Mouse (Mus musculus) C2C12 (cell line): ENCODE measurements around the gene Acy3. TPM values are rescaled to one million over a fixed set of nuclear protein-coding genes. Genes with fewer than 3 reads are reported as not detected.
"Not testable (repeated sequence)": the region's sequence is repeated elsewhere in the genome, so short reads cannot be mapped to it uniquely, and the experiment has no call there.

ENCODE experiments used
- H3K27me3 ChIP-seq: one replicate; pipeline ENCODE4 v1.6.1; 2011; ENCODE audit not compliant: control insufficient read depth, insufficient read depth, insufficient read length
- H3K36me3 ChIP-seq: one replicate; pipeline ENCODE4 v1.6.1; 2011; ENCODE audit not compliant: control insufficient read depth, insufficient read depth
- H3K4me3 ChIP-seq: one replicate; pipeline ENCODE4 v1.5.1; 2011; ENCODE audit warnings: mild to moderate bottlenecking, control low read depth; ENCODE audit not compliant: poor library complexity, insufficient read depth, severe bottlenecking
- H3K79me2 ChIP-seq: one replicate; pipeline ENCODE4 v1.6.1; 2011; ENCODE audit not compliant: control insufficient read depth, insufficient read depth
- H3K79me3 ChIP-seq: one replicate; pipeline ENCODE4 v1.6.1; 2011; ENCODE audit warnings: low read depth, control low read depth
- H3ac ChIP-seq: one replicate; pipeline ENCODE3; 2011; ENCODE audit warnings: low read depth; ENCODE audit not compliant: control insufficient read depth, insufficient read length
- CEBPB ChIP-seq: IDR thresholded peaks from one replicate; pipeline ENCODE4 v1.6.1; 2011; ENCODE audit warnings: low read depth, mild to moderate bottlenecking, control low read depth, moderate library complexity
- CTCF ChIP-seq: IDR thresholded peaks from one replicate; pipeline ENCODE4 v1.5.1; 2011; ENCODE audit not compliant: control insufficient read depth, insufficient read depth, insufficient read length
- FOSL1 ChIP-seq: IDR thresholded peaks from one replicate; pipeline ENCODE4 v1.8.0; 2011; ENCODE audit warnings: mild to moderate bottlenecking, low read length; ENCODE audit not compliant: poor library complexity, insufficient read depth, severe bottlenecking
- MAX ChIP-seq: IDR thresholded peaks from one replicate; pipeline ENCODE4 v1.6.1; 2011; ENCODE audit warnings: mild to moderate bottlenecking, control low read depth
- MYOD1 ChIP-seq: IDR thresholded peaks from one replicate; pipeline ENCODE4 v1.6.1; 2011; ENCODE audit warnings: low read depth; ENCODE audit not compliant: control insufficient read depth, insufficient read length
- MYOG ChIP-seq: IDR thresholded peaks from one replicate; pipeline ENCODE4 v1.6.1; 2011; ENCODE audit not compliant: control insufficient read depth, insufficient read length; ENCODE audit errors: extremely low read depth
- USF1 ChIP-seq: IDR thresholded peaks from one replicate; pipeline ENCODE4 v1.6.1; 2011; ENCODE audit warnings: low read depth, mild to moderate bottlenecking, control low read depth, moderate library complexity
- polyA plus RNA-seq: library from polyadenylated mRNA; unstranded; fragments of >200 nt; fragmentation: generic; extraction: Trizol; gene quantifications from one replicate; pipeline ENCODE4 v1.2.1, GENCODE M21; 2012; ENCODE audit warnings: missing spikeins

Gene Acy3
- polyA plus RNA-seq, 1 experiment = 3.5 TPM

DNA sequence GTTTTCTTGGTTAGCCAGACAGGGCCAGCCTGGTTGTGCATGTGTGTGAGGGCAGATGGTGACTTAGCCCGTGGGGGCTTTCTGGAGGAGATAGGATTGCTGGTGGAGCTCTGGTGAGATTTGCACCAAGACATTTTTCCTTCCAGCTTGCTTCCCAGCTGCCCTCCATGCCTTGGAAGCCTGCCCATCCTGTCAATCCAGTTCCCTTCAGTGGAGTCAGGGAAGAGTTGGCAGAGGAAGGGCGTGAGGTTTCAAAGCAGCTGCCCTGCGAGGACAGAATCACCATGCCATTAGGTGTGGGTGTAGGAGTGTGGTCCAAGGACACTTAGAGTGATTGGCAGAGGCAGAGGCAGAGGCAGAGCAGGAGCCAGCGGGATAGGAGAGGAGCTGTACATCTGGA lies 27.9 kb upstream of the Acy3 start, which contains the start of gene Aldh3b3:
Gene Aldh3b3, plus strand, starts transcription at position 176 of the 400 bp plus-strand sequence.
- Histone ChIP-seq H3K79me3 (no peaks in the 10 kb centered on the region), H3K36me3 (no peaks in the 10 kb centered on the region), H3K79me2 (no peaks in the 10 kb centered on the region), H3K27me3 (peaks cover 3% of the 10 kb centered on the region), H3K4me3 (no peak within 1 kb of the TSS), H3ac (no peak within 1 kb of the TSS)
- TF ChIP-seq MAX (no peak), MYOD1 (no peak), CEBPB (no peak), CTCF (no peak), MYOG (no peak), FOSL1 (no peak), USF1 (no peak)

DNA sequence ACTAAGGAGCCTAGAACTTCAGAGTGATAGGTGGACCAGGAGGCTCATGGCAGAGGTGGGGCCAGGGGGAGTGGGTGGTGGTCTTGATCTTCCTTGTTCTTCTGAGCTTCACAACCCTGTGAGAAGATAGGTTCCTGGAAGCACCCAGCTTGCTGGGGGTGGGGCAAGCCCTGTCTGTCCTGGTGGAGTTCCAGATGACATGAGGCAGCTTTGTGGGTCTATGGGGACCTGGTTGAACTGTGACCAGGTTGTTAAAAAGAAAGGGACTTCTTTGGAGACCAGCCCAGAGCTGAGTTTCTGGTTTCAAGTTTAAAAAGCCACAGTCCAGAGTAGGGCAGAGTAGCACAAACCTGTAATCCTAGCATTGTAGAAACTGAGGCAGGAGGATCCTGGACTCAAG lies 27.3 kb upstream of the Acy3 start:
- no peaks in the 10 kb centered on the region for H3K79me2 ChIP-seq
- H3K4me3 ChIP-seq = no peak overlapping the region
- peaks cover 3% of the 10 kb centered on the region for H3K27me3 ChIP-seq
- no peaks in the 10 kb centered on the region for H3K79me3 ChIP-seq
- TF ChIP-seq MYOD1 (no peak), USF1 (no peak), CEBPB (no peak), MAX (no peak), FOSL1 (no peak), MYOG (no peak), CTCF (no peak)
- no peak overlapping the region for H3ac ChIP-seq
- no peaks in the 10 kb centered on the region for H3K36me3 ChIP-seq

DNA sequence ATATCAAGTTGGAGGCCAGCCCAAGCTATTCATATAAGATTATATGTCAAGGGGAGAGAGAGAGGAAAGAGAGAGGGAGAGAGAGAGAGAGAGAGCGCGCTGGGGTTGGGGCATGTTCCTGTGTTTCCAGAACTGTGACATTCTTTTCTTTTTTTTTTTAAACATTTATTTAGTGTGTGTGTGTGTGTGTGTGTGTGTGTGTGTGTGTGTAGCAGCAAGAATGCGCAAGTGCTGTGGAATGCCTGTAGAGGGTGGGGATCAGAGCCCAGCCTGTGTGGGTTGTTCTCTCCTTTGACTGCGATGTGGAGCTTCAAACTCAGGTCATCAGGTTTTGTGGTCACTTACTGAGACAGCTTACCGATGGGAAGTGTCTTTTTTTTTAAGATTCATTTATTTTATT lies 26.2 kb upstream of the Acy3 start:
- no peaks in the 10 kb centered on the region for H3K79me2 ChIP-seq
- no peaks in the 10 kb centered on the region for H3K36me3 ChIP-seq
- no peak overlapping the region for H3K4me3 ChIP-seq
- no peak overlapping the region for H3ac ChIP-seq
- TF ChIP-seq MYOD1 = no peak
- no peak for TF ChIP-seq MAX
- TF ChIP-seq MYOG = no peak
- TF ChIP-seq CTCF = no peak
- no peak for TF ChIP-seq CEBPB
- TF ChIP-seq USF1 = no peak
- TF ChIP-seq FOSL1 = no peak
- no peaks in the 10 kb centered on the region for H3K79me3 ChIP-seq
- H3K27me3 ChIP-seq = peaks cover 3% of the 10 kb centered on the region

DNA sequence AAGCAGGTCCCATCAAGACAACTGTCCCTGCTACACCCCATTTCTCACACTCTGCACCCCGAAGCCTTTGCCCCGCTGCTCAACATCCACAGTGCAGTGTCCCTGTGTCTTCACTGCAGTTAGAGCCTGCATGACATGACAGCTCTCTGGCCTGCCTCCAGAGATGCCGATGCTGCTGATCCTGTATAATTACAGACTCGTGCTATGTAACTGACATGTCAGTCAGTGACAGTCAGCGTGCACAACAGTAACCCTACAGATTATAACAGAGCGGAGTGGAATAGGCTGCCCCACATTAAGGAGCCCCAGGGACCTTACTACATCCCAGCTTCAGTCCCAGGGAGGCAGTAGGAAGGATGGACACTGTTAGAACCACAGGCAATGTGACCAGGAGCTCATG lies 24.6 kb upstream of the Acy3 start:
- H3ac ChIP-seq, H3K36me3 ChIP-seq, H3K27me3 ChIP-seq, H3K79me3 ChIP-seq, H3K79me2 ChIP-seq, H3K4me3 ChIP-seq: not testable (repeated sequence)

GRCm38 (mm10) chr19:3962469-3962868 lies 23.9 kb upstream of the Acy3 start:
- Histone ChIP-seq H3K4me3 (no peak overlapping the region), H3K79me3 (no peaks in the 10 kb centered on the region), H3K27me3 (peaks cover 3% of the 10 kb centered on the region), H3ac (no peak overlapping the region), H3K79me2 (no peaks in the 10 kb centered on the region), H3K36me3 (no peaks in the 10 kb centered on the region)
- TF ChIP-seq MYOD1 (no peak), MYOG (no peak), FOSL1 (no peak)

DNA sequence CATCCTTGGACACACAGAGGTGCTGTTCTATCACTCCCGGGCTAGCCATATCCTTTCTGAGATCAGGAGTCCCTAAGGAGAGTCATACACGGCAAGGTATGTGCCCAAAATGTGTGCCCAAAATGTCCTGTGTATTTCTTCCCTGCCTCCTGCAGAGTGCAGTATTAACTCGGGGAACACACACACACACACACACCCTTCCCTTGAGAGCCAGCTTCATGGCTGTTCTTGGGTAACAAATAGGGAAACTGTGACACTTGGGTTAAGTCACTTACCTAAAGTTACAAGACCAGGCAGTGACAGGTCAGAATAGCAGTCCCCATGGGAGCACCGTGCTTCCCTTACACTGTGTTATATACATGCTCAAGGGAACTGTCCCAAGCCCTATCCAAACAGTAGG lies 22.3 kb upstream of the Acy3 start:
- Histone ChIP-seq H3ac (no peak overlapping the region), H3K36me3 (no peaks in the 10 kb centered on the region), H3K79me3 (no peaks in the 10 kb centered on the region), H3K4me3 (no peak overlapping the region), H3K79me2 (no peaks in the 10 kb centered on the region), H3K27me3 (peaks cover 3% of the 10 kb centered on the region)
- TF ChIP-seq USF1 (no peak), MYOD1 (no peak), FOSL1 (no peak), CTCF (no peak), CEBPB (no peak), MYOG (no peak), MAX (no peak)
